9 mouse cellular contexts compared by ENCODE assay signal in the genomic region with DNA sequence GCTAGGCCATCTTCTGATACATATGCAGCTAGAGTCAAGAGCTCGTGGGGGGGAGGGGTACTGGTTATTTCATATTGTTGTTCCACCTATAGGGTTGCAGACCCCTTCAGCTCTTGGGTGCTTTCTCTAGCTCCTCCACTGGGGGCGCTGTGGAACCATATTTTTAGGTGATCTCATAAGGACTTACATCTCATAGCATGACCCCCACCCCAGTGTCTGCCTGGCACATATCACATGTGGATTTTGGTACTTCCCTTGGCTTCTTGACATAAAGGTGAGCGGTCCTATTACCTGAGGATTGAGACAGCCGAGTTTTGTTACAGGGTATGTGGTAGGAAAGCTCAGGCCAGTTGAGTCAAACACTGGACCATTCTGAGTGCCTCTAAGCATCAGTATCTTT. TPM values are rescaled to one million over a fixed set of nuclear protein-coding genes. Genes with fewer than 3 reads are reported as not detected.
DNase-seq lines count a peak whose midpoint lies in the region; ATAC-seq and TF ChIP-seq lines count a peak whose summit lies in the region.
"Had no signal": no experiment of that assay in that cellular context is flagged by ENCODE, and none has a peak within 500 bp of the region (broad histone marks: within the 10 kb centered on the region; RNA-seq: fewer than 3 reads in every experiment).

No protein-coding gene starts in this region.

- H3K9ac ChIP-seq in neural tube, embryonic 11.5 days (ENCODE audit: low read length), result no peak overlapping the region
- H3K9ac ChIP-seq: heart, embryonic 13.5 days had no signal

- no peak overlapping the region for H3K4me3 ChIP-seq in testis, adult 2 months (ENCODE audit: control insufficient read depth, low read depth, low read length)
- no peak overlapping the region for H3K4me3 ChIP-seq in neural tube, embryonic 11.5 days (ENCODE audit: low read depth, low read length)
- H3K4me3 ChIP-seq: heart, embryonic 13.5 days had no signal

- H3K4me1 ChIP-seq in testis, adult 2 months (ENCODE audit: control insufficient read depth, insufficient read depth, low read length), result no peaks in the 10 kb centered on the region
- H3K4me1 ChIP-seq in neural tube, embryonic 11.5 days (ENCODE audit: control insufficient read depth, insufficient read depth, low read length), result no peaks in the 10 kb centered on the region
- H3K4me1 ChIP-seq: heart, embryonic 13.5 days had no signal

- no peaks in the 10 kb centered on the region for H3K27me3 ChIP-seq in testis, adult 2 months (ENCODE audit: control insufficient read depth, insufficient read depth, low read length)
- H3K27me3 ChIP-seq in neural tube, embryonic 11.5 days (ENCODE audit: control insufficient read depth, insufficient read depth, low read length), result no peaks in the 10 kb centered on the region
- H3K27me3 ChIP-seq: heart, embryonic 13.5 days had no signal

- H3K4me2 ChIP-seq in neural tube, embryonic 11.5 days (ENCODE audit: low read depth), result no peak overlapping the region
- H3K4me2 ChIP-seq: heart, embryonic 13.5 days had no signal

- DNase-seq in cerebellum, postnatal 25 days, result peak; percentile 21 to 44
- no peak for DNase-seq in cerebellum, adult 9-11 months
- DNase-seq in testis, postnatal 14 days (ENCODE audit: low spot score), result no peak
- DNase-seq in kidney, postnatal 14 days, result peak; percentile 2
- DNase-seq in neural tube, embryonic 11.5 days (ENCODE audit: low spot score), result peak; percentile 26
- no peak for DNase-seq in adipocyte (ENCODE audit: low spot score)
- no peak for DNase-seq in frontal cortex, postnatal 14 days (ENCODE audit: low spot score in 2 of 2)

- 60% methylated on average over 4 of the region's 4 CpGs for WGBS in neural tube, embryonic 11.5 days

- TF ChIP-seq CTCF in testis, adult 2 months (IDR thresholded peaks at IDR 0.05; ENCODE audit: control insufficient read depth, insufficient read depth, insufficient replicate concordance, low read depth, low read length), result peak; percentile 11; the same call in 1 of the 2 replicates

- no peak for TF ChIP-seq POLR2A in testis, adult 2 months (IDR thresholded peaks at IDR 0.05; ENCODE audit: control insufficient read depth, low read depth, low read length)

- no peaks in the 10 kb centered on the region for H3K36me3 ChIP-seq in testis, adult 2 months (ENCODE audit: control insufficient read depth, insufficient read depth, low read length)
- H3K36me3 ChIP-seq in neural tube, embryonic 11.5 days (ENCODE audit: control insufficient read depth, insufficient read depth, low read length), result no peaks in the 10 kb centered on the region
- H3K36me3 ChIP-seq: heart, embryonic 13.5 days had no signal

- no peaks in the 10 kb centered on the region for H3K9me3 ChIP-seq in neural tube, embryonic 11.5 days (ENCODE audit: control insufficient read depth, low read length)
- H3K9me3 ChIP-seq: heart, embryonic 13.5 days had no signal

- H3K27ac ChIP-seq in testis, adult 2 months (ENCODE audit: control insufficient read depth, insufficient read depth, low read depth, low read length), result no peak overlapping the region
- no peak overlapping the region for H3K27ac ChIP-seq in neural tube, embryonic 11.5 days (ENCODE audit: low read depth, low read length)
- H3K27ac ChIP-seq: heart, embryonic 13.5 days had no signal

- no peak for ATAC-seq in neural tube, embryonic 11.5 days (ENCODE audit: insufficient read depth, low FRiP score, low TSS enrichment)

RNA-seq across cellular contexts. Expression of gene Serpini1, which starts 22.0 kb away (rescaled TPM):
- 0.93 and 1.8 TPM in 2 replicates for polyA plus RNA-seq in testis, adult 2 months (2012; rRNA removed)
- polyA plus RNA-seq in neural tube, embryonic 11.5 days (2014; fragmentation: Nextera tagmentation; extraction: Ambion mirVana), result 44.0 and 44.2 TPM in 2 replicates

RNA-seq across cellular contexts. Expression of gene Pdcd10, which starts 22.7 kb away (rescaled TPM):
- polyA plus RNA-seq in testis, adult 2 months (2012; rRNA removed), result 8.1 and 11.5 TPM in 2 replicates
- polyA plus RNA-seq in neural tube, embryonic 11.5 days (2014; fragmentation: Nextera tagmentation; extraction: Ambion mirVana), result 86.3 and 94.2 TPM in 2 replicates

Comparison
In these comparisons a context has a peak if more than half of its experiments do, and no peak if none do; other contexts are left out.
1. DNase-seq: peak in cerebellum, postnatal 25 days (2 of 2), kidney, postnatal 14 days (single experiment) and neural tube, embryonic 11.5 days (single experiment); none in cerebellum, adult 9-11 months (single experiment), testis, postnatal 14 days (single experiment), adipocyte (single experiment) and frontal cortex, postnatal 14 days (0 of 2).
2. RNA of gene Serpini1, which starts 22.0 kb away (polyA plus RNA-seq): 44.0 to 44.2 TPM in neural tube, embryonic 11.5 days; 0.93 to 1.8 TPM in testis, adult 2 months; every median in the first group is over 10 times any median in the second.